Mouse (Mus musculus): ENCODE measurements at regions not wholly inside any gene's neighbourhood (a gene's known extent, or its start where the extent isn't known, plus 50 kb on each side); places are given as distances from the start of the nearest gene placed in this dataset.
A peak's percentile ranks its signal among the peaks of the same experiment; 100 is the strongest.

GRCm38 (mm10) chr12:29118336-29118735 is 366.7 kb downstream of the Eipr1 start:
- no peak for DNase-seq (ENCODE audit: low spot score in 2 of 2)

GRCm38 (mm10) chr12:29121159-29121558 is 369.6 kb downstream of the Eipr1 start:
- DNase-seq (ENCODE audit: low spot score in 2 of 2), result no peak

GRCm38 (mm10) chr12:29122931-29123330 is 371.3 kb downstream of the Eipr1 start:
- DNase-seq (ENCODE audit: low spot score in 2 of 2), result no peak

- no peak for DNase-seq (ENCODE audit: low spot score in 2 of 2)
These were observed 372.6 kb downstream of the Eipr1 start for GRCm38 (mm10) chr12:29124079-29124668.

GRCm38 (mm10) chr12:29128844-29129243 is 377.2 kb downstream of the Eipr1 start:
- DNase-seq (ENCODE audit: low spot score in 2 of 2), result peak; percentile 42 to 49

- DNase-seq (ENCODE audit: low spot score in 2 of 2), result no peak
These were observed 377.7 kb downstream of the Eipr1 start for GRCm38 (mm10) chr12:29129331-29129730.

GRCm38 (mm10) chr12:29134326-29134725 is 382.7 kb downstream of the Eipr1 start:
- no peak for DNase-seq (ENCODE audit: low spot score in 2 of 2)

GRCm38 (mm10) chr12:29136850-29137268 is 385.3 kb downstream of the Eipr1 start:
- DNase-seq (ENCODE audit: low spot score in 2 of 2), result peak in 1 of 2 experiments; percentile 43

GRCm38 (mm10) chr12:29137455-29137854 is 385.9 kb downstream of the Eipr1 start:
- no peak for DNase-seq (ENCODE audit: low spot score in 2 of 2)

- DNase-seq (ENCODE audit: low spot score in 2 of 2), result no peak
These were observed 387.6 kb upstream of the Myt1l start for GRCm38 (mm10) chr12:29140576-29140975.

- no peak for DNase-seq (ENCODE audit: low spot score in 2 of 2)
These were observed 387.1 kb upstream of the Myt1l start for GRCm38 (mm10) chr12:29141132-29141531.

GRCm38 (mm10) chr12:29141855-29142254 is 386.3 kb upstream of the Myt1l start:
- DNase-seq (ENCODE audit: low spot score in 2 of 2), result no peak

- no peak for DNase-seq (ENCODE audit: low spot score in 2 of 2)
These were observed 384.9 kb upstream of the Myt1l start for GRCm38 (mm10) chr12:29143297-29143696.

GRCm38 (mm10) chr12:29160920-29161319 is 367.3 kb upstream of the Myt1l start:
- DNase-seq (ENCODE audit: low spot score in 2 of 2), result no peak

- DNase-seq (ENCODE audit: low spot score in 2 of 2), result no peak
These were observed 366.6 kb upstream of the Myt1l start for GRCm38 (mm10) chr12:29161546-29161945.

GRCm38 (mm10) chr12:29164701-29165100 is 363.5 kb upstream of the Myt1l start:
- no peak for DNase-seq (ENCODE audit: low spot score in 2 of 2)

GRCm38 (mm10) chr12:29166316-29166715 is 361.9 kb upstream of the Myt1l start:
- DNase-seq (ENCODE audit: low spot score in 2 of 2), result no peak

GRCm38 (mm10) chr12:29167922-29168321 is 360.3 kb upstream of the Myt1l start:
- DNase-seq (ENCODE audit: low spot score in 2 of 2), result no peak

GRCm38 (mm10) chr12:29175698-29176440 is 352.3 kb upstream of the Myt1l start:
- DNase-seq (ENCODE audit: low spot score in 2 of 2), result no peak

- no peak for DNase-seq (ENCODE audit: low spot score in 2 of 2)
These were observed 351.0 kb upstream of the Myt1l start for GRCm38 (mm10) chr12:29177145-29177544.

GRCm38 (mm10) chr12:29178168-29178895 is 349.9 kb upstream of the Myt1l start:
- DNase-seq (ENCODE audit: low spot score in 2 of 2), result peak; percentile 26 to 69

- DNase-seq (ENCODE audit: low spot score in 2 of 2), result no peak
These were observed 348.8 kb upstream of the Myt1l start for GRCm38 (mm10) chr12:29179405-29179804.
